Mouse (Mus musculus) testis, adult 2 months (tissue): Measurements from ENCODE around the gene Tmem183a.

Source experiments
- CTCF ChIP-seq: fragments of 200-500 bp; IDR thresholded peaks from 2 replicates; pipeline ENCODE4 v1.5.1; 2012; ENCODE audit warnings: low read depth, mild to moderate bottlenecking, inconsistent platforms, low read length, moderate library complexity; ENCODE audit not compliant: control insufficient read depth, insufficient read depth, insufficient replicate concordance
- POLR2A ChIP-seq: fragments of 200-500 bp; IDR thresholded peaks from 2 replicates; pipeline ENCODE4 v1.6.1; 2012; ENCODE audit warnings: low read depth, mild to moderate bottlenecking, inconsistent platforms, low read length, moderate library complexity; ENCODE audit not compliant: control insufficient read depth

- no peak for TF ChIP-seq POLR2A
- no peak for TF ChIP-seq CTCF
Observed at GRCm38 (mm10) chr1:134310291-134310690, 51.5 kb downstream of the Tmem183a start.
